Mouse (Mus musculus) T-helper 17 cell (primary cell): ENCODE measurements at regions not wholly inside any gene's neighbourhood (a gene's known extent, or its start where the extent isn't known, plus 50 kb on each side); places are given as distances from the start of the nearest gene placed in this dataset.

ENCODE experiments used
- in situ Hi-C, 2 experiments: fragments of 300-600 bp; cut with MboI, MseI; formaldehyde crosslinking; loops; 1 replicate in 1 of 2; 2 replicates in 1 of 2; pipeline ENCODE4 v1.15.1; 2025; ENCODE audit warnings: high pct_unique_total_duplicates in 2 of 2

- in situ Hi-C loops, result no loop called here
These were observed 2040.7 kb downstream of the Hace1 start for GRCm38 (mm10) chr10:47618362-47618761.

- in situ Hi-C loops, result loop anchor here in 1 of 2 experiments (10.0 kb wide), 1 partner anchor 1733 kb away; no protein-coding TSS in a partner anchor
These were observed 2053.7 kb downstream of the Hace1 start for GRCm38 (mm10) chr10:47631366-47631765.

GRCm38 (mm10) chr10:47652341-47652740 is 2074.7 kb downstream of the Hace1 start:
- in situ Hi-C loops, result no loop called here

GRCm38 (mm10) chr10:47654231-47654630 is 2076.6 kb downstream of the Hace1 start:
- in situ Hi-C loops, result no loop called here
